Mouse (Mus musculus): ENCODE measurements around the gene Olfr1164.

Olfr1164 gene
- long read RNA-seq, experiment 1, result 0 reads
- long read RNA-seq, experiment 2, result 0 reads

DNA sequence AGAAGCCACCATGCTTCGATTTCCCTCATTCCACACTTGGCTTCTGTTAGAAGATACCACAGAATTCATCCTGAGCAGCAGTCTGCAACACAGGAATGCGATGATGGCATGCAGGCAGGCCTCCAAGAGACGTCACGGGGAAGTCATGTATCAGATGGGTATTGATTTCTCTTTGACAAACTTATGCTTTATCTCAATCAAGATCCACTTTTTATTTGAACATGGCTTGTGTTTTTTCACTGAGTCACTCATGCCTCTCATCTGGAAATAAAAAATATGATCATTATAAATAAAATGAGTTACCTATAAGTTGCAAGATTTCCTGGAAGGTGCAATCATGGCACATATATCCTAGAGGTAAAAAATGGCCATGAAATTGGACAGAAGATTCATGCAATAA, at the start of gene Olfr1164:
TSS of gene Olfr1164 (minus strand) at position 101 of the 400 bp plus-strand sequence.
- intact Hi-C loops (cut with DNase I), result no loop called here

DNA sequence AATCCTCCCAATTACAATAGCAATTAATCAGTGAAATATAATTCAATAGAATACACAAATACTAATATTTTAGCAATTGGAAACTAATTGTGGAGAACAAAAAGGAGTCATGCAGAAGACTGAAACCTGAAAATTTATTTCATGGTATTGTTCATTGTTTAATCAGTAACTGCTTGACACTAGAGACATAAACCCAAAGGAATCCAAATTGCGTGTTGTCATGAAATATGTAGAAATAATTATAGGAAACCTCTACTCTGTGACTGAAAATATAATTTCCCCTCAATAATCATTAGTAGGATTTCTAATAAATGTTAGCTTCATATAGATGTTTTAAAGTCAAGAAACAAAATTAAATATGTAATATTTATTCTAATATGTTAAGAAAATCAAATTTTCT, 34.4 kb upstream of the Olfr1164 start, which contains the start of gene Olfr1166:
TSS of gene Olfr1166 (minus strand) at position 101 of the 400 bp plus-strand sequence.
- intact Hi-C loops (cut with DNase I), result no loop called here

DNA sequence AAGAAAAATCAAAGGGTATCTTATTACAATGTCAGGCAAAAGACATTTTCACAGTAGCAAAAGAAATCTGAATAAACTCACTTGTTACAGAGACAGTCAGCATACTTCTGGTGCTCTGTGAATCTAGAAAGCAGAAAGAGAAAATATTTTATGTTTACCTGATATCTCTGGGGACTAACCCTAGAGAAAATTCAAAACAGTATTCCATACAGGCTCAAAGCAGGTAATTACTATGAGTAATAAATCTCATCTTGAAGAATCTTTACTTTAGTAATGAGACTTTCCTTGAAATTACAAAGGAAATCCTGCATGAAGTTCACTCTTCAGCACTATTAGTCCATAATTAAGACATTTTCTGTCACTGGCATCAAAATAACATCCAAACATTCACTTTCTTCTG, 22.0 kb downstream of the Olfr1164 start, which contains the start of gene Olfr1163:
TSS of gene Olfr1163 (minus strand) at position 101 of the 400 bp plus-strand sequence.
- intact Hi-C loops (cut with DNase I), result no loop called here

DNA sequence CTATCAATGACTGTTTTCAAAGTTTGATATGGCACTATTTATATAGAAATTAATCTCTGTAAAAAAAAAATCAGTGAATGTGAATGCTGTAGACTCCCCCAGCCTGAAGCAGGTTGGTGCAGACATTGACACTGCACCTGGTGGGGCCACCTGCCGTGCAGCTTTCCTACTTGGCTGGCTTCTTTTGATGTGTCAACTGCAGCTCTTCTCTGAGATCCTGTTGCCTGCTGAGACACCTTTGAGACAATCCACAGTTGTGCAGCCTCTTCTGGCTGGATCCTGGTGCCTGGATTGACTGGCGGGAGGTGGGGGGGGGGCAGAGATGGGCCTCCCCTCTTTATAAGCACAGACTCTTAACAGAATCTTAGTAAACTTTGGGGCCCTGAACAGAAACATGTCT, 30.2 kb downstream of the Olfr1164 start:
- intact Hi-C loops (cut with DNase I), result no loop called here

DNA sequence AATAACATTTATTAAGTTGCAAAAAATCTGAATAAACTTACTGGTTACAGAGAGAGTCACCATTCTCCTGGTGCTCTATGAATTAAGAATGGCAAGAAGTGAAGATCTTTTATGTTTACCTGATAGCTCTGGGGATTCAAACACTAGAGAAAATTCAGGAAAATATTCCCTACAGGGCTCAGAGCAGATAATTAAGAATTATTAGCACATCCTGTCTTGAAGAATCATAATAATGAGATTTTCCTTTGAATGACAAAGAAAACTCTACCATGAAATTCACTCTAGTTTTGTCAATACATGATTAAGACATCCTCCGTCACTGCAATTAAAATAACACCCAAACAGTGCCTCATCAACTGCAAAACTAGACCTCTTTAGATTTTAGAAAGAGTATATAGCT, 42.7 kb downstream of the Olfr1164 start, which contains the start of gene Olfr1162:
TSS of gene Olfr1162 (minus strand) at position 101 of the 400 bp plus-strand sequence.
- intact Hi-C loops (cut with DNase I), result no loop called here

All from adrenal gland (tissue).